Mouse (Mus musculus) cerebellum, postnatal 14 days (tissue): ENCODE data around the gene Vmn1r3.
A peak's percentile ranks its signal among the peaks of the same experiment; 100 is the strongest.
"Not testable (repeated sequence)": the region's sequence is repeated elsewhere in the genome, so short reads cannot be mapped to it uniquely, and the experiment has no call there.

Experiments
- DNase-seq, 2 experiments: peaks; one replicate each; pipeline ENCODE4 v3.0.0; 2021; ENCODE audit warnings: mixed read lengths in 2 of 2

The Vmn1r3 gene

DNA sequence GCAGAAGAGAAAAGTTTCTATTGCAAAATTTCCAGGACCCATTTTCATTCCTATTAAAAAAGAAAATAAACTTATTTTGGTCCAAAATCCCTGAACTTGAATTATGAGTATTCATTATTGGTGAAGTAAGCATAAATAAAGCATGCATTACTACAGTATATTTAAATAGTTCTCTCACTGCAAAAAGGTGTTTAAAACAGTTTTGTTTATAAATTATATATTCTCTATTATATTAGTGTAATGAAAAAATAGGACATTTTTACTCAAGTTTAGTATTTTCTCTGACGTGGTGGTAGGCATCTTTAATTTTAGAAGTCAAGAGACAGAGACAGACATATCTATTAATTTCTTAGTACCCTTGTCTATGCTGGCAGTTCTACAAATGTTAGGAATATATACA is at the start of gene Vmn1r3:
Vmn1r3 (minus strand) TSS at position 101 of the 400 bp plus-strand sequence.
- not testable (repeated sequence) for DNase-seq

- peak in 1 of 2 experiments; percentile 29 for DNase-seq
Observed at GRCm38 (mm10) chr4:3232053-3232452, 46.9 kb upstream of the Vmn1r3 start.

GRCm38 (mm10) chr4:3230908-3231684 is 45.9 kb upstream of the Vmn1r3 start:
- DNase-seq: peak in 1 of 2 experiments; percentile 17

GRCm38 (mm10) chr4:3229532-3229931 is 44.4 kb upstream of the Vmn1r3 start:
- DNase-seq: peak; percentile 24 to 58

GRCm38 (mm10) chr4:3228476-3228875 is 43.3 kb upstream of the Vmn1r3 start:
- DNase-seq: no peak

DNA sequence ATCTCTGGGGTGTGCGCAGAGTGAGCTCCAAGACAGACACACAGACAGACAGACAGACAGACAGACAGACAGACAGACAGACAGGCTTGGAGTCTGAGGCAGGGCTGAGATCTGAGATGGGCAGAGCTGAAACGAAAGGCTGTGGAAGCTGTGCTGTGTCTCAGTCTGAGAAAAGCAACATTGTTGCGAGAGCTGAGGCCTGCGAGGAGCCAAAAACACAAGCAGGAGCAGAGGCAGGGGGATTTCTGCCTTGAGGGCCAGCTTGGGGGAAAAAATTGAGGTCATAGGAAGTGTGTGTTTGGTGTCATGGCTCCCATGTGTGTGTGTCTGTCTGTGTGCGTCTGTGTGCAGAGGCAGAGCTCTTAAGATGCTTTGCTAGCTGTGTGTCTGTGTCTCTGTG is 42.6 kb upstream of the Vmn1r3 start:
- DNase-seq: no peak

- DNase-seq: no peak
Observed at GRCm38 (mm10) chr4:3226488-3226887, 41.3 kb upstream of the Vmn1r3 start.

GRCm38 (mm10) chr4:3225416-3225815 is 40.3 kb upstream of the Vmn1r3 start:
- not testable (repeated sequence) for DNase-seq

GRCm38 (mm10) chr4:3224848-3225247 is 39.7 kb upstream of the Vmn1r3 start:
- not testable (repeated sequence) for DNase-seq

DNA sequence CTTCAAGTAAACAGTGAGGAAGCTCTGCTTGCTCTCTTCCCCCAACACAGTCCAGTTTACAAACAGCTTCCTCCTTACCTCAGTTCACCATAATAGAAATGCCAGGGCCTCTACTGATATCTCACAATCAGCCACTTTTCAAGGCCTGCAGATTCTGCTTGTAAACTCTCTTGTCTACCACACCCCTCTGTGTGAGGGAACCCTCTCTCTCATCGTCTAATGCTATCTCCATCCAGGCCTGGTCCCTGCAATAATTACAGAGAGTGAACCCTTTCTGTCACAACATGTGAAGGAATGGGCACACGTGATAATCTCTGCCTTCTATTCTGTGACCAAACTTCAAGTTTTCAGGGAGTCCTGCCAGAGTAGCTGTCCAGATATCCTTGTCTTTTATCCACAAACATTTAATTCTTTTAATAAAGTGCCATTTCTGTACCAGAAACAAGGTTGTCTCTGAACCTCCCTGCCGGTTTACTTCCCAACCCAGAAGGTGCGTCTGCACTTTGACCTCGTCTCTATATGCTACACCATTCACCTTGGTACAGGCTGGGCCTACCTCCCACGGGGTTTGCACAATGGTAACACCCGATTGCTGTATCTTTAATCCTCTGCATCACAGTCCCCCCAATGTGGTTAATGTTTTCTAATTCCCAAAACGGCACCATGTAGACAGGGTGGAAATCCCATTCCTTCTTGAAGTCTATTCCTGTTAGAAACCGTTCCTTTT is 38.5 kb upstream of the Vmn1r3 start:
- not testable (repeated sequence) for DNase-seq

DNA sequence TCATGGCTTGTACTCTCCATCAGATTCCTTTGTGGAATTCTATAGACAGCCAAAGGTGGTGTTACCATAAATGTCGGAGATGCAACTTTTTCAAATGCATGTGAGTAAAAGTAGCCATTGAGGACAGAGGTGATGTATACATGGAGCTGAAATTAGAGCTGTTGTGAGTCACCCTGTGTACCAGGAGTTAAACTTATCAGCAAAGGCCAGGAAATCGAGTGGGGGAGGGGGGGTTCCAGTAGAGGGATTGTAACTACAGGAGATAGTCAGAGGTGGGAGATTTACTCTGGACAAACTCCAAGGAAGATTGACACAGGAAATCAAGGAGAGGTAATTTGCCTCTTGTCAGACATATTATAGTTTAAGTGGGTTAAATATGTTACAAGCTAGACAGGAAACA is 31.2 kb upstream of the Vmn1r3 start:
- DNase-seq: not testable (repeated sequence)

DNA sequence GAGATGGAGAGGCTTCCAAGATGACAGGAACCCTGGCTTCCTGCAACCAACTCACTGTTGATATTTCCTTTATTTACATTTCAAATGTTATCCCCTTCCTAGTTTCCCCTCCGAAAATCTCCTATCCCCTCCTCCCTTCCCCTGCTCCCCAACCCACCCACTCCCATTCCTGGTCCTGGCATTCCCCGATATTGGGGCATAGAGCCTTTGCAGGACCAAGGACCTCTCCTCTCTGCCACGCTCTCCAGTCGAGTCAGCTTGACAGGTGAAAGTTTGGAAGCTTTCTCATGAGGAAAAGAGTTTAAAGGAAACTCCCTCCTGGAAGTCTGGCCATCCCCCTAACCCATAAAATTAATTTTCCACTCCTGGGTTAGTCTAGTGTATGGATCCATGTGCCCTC is 28.2 kb upstream of the Vmn1r3 start:
- not testable (repeated sequence) for DNase-seq

- DNase-seq: not testable (repeated sequence)
Observed at GRCm38 (mm10) chr4:3209643-3210217, 24.6 kb upstream of the Vmn1r3 start.

- peak in 1 of 2 experiments; percentile 19 for DNase-seq
Observed at GRCm38 (mm10) chr4:3176746-3177490, 8.2 kb downstream of the Vmn1r3 start.

- DNase-seq: not testable (repeated sequence)
Observed at GRCm38 (mm10) chr4:3176195-3176594, 9.0 kb downstream of the Vmn1r3 start.

GRCm38 (mm10) chr4:3175756-3176155 is 9.4 kb downstream of the Vmn1r3 start:
- not testable (repeated sequence) for DNase-seq

DNA sequence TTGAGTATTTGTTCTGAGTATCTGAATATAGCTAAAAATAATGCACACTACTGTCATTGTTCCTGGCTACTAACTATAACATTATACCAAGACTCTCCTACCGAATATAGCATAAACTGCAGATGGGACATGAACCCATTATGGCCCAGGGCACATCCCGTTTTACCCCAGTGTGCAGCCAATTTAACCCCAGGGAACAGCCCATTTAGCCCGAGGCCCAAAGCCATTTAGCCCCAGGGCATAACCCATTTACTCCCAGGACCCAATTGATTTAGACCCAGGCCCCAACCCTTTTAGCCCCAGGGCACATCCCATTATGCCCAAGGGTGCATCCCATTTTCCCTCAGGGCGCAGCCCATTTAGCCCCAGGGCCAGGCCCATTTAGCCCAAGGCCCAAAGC is 10.6 kb downstream of the Vmn1r3 start:
- not testable (repeated sequence) for DNase-seq

DNA sequence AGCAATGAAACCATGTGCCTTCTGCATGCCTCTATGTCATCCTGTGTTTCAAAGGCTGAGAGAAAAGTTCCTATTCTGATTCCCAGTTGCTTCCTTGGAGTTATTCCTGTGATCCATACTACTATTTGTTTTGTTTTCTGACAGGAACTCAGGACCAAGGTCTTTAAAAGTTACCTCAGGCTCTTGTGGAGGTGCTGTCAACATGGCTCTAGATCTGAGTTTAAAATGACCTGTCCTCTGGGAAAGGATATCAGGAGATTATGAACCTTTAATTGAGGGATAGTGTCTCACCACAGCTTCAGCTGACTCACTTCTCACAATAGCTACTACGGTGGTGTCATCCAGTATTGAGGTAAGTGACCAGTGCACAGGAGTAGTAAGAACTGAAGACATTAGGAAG is 18.1 kb downstream of the Vmn1r3 start, which contains the start of gene Vmn1r2:
Vmn1r2 (plus strand) TSS at position 301 of the 400 bp plus-strand sequence.
- not testable (repeated sequence) for DNase-seq

DNA sequence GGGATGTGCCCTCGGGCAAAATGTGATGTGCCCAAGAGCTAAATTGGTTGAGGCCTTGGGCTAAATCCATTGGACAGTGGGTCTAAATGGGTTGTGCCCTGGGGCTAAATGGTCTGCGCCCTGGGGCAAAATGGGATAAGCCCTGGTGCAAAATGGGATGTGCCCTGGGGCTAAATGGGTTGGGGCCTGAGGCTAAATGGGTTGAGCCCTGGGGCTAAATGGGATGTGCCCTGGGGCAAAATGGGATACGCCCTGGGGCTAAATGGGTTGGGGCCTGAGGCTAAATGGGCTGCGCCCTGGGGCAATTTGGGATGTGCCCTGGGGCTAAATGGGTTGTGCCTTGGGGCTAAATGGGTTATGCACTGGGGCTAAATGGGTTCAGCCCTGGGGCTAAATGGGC is 20.1 kb downstream of the Vmn1r3 start:
- DNase-seq: peak in 1 of 2 experiments; percentile 23

DNA sequence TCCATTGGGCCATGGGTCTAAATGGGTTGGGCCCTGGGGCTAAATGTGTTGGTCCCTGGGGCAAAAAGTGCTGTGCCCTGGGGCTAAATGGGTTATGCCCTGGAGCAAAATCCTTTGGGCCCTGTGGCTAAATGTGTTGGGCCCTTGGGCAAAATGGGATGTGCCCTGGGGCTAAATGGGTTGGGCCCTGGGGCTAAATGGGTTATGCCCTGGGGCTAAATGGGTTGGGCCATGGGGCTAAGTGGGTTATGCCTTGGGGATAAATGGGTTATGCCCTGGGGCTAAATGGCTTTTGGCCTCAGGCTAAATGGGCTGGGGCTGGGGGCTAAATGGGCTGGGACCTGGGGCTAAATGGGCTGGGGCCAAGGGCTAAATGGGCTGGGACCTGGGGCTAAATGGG is 20.7 kb downstream of the Vmn1r3 start:
- not testable (repeated sequence) for DNase-seq

DNA sequence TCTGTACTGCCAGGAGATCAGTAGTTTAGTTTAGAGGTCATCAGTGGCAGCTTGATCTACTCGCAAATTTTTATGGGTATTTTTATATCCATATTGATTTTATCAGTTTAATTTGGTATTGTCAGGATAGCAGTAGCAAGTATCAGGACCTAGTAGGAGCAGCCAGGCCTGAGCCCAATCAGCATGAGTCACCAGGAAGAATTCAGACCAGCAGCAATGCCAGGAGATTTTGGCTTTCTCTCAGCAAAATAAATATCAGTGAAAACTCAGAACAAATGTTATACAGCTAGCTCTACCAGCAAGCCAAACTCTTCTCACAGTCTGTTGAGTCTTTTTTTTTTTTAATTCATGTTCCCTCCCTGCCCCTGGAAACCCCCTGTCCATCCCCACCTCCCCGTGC is 31.8 kb downstream of the Vmn1r3 start:
- not testable (repeated sequence) for DNase-seq

DNA sequence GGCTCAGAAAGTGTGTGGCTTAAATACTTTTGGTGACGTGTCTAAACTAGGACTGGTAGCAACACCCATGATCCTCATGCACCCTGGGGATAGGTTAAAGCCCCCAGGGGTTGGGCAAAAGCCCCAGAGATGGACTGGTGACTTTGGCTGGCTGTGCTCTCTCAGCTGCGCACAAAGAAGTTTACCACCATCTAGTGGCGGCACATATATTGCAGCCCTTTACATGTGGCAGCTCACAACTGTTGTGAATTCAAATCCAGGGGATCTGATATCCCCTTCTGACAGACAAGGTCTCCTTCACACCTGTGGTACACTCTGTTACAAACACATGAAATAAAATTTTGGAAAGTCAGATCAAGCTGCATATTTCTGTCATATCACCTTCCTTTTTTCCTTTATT is 37.2 kb downstream of the Vmn1r3 start:
- not testable (repeated sequence) for DNase-seq
